Mouse (Mus musculus): ENCODE results near the gene Hdac10.

The Hdac10 gene

DNA sequence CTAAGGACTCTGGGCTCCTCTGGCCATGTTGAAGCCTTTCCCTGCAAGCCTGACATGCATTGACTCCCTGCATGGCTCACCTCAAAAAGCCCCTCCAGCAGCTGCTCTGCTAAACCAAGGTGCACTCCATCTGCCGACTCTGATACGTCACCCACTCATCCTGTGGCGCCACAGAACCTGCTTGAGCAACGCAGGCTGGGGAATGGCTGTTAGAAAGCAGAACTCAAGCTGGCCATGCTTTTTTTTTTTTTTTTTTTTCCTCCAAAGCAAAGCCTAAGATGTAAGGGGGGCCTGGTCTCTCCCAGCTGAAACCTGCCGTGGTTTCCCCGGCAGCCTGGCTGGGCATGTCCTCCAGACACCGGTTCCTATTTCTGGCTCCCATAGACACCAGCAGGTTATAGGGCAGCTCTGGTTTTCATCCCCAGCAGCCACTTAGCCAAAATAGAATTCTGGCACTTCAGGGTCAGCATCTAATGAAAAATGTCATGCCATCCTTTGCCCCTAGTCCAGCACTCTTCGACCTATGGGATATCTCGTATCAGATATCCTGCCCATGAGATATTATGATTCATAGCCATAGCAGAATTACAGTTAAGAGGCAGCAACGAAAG is 54.4 kb downstream of the Hdac10 start:
- no peak for DNase-seq
